Mouse (Mus musculus) regulatory T cell (primary cell): Measurements from ENCODE around the gene Mapkap1.

Experiments
- in situ Hi-C: fragments of 300-600 bp; cut with MboI, MseI; formaldehyde crosslinking; loops from one replicate; pipeline ENCODE4 v1.15.1; 2025; ENCODE audit warnings: high pct_unique_total_duplicates

The Mapkap1 gene

GRCm38 (mm10) chr2:34629758-34630157 lies 223.2 kb downstream of the Mapkap1 start:
- in situ Hi-C loops = loop anchor here (10.0 kb wide), 1 partner anchor 465 kb away; no protein-coding TSS in a partner anchor

GRCm38 (mm10) chr2:34630445-34630844 lies 223.9 kb downstream of the Mapkap1 start:
- in situ Hi-C loops = loop anchor here (10.0 kb wide), 1 partner anchor 466 kb away; no protein-coding TSS in a partner anchor

GRCm38 (mm10) chr2:34632051-34632450 lies 225.5 kb downstream of the Mapkap1 start:
- in situ Hi-C loops = loop anchor here (10.0 kb wide), 1 partner anchor 467 kb away; no protein-coding TSS in a partner anchor

GRCm38 (mm10) chr2:34635249-34636165 lies 228.9 kb downstream of the Mapkap1 start:
- in situ Hi-C loops = loop anchor here (10.0 kb wide), 1 partner anchor 471 kb away; no protein-coding TSS in a partner anchor

GRCm38 (mm10) chr2:34638955-34639650 lies 232.5 kb downstream of the Mapkap1 start:
- in situ Hi-C loops = loop anchor here (10.0 kb wide), 1 partner anchor 474 kb away; no protein-coding TSS in a partner anchor

GRCm38 (mm10) chr2:34639725-34640124 lies 233.2 kb downstream of the Mapkap1 start:
- in situ Hi-C loops = loop anchor here (5.0 to 10.0 kb wide), 2 partner anchors 475 to 667 kb away; no protein-coding TSS in a partner anchor

GRCm38 (mm10) chr2:34642351-34642750 lies 235.8 kb downstream of the Mapkap1 start:
- in situ Hi-C loops = loop anchor here (5.0 kb wide), 1 partner anchor 670 kb away; no protein-coding TSS in a partner anchor

- in situ Hi-C loops = loop anchor here (5.0 kb wide), 1 partner anchor 673 kb away; no protein-coding TSS in a partner anchor
Measured at GRCm38 (mm10) chr2:34644571-34645526, 238.3 kb downstream of the Mapkap1 start.

- in situ Hi-C loops = no loop called here
Measured at GRCm38 (mm10) chr2:34645851-34646540, 239.4 kb downstream of the Mapkap1 start.

GRCm38 (mm10) chr2:34646541-34646865 lies 239.9 kb downstream of the Mapkap1 start:
- in situ Hi-C loops = no loop called here

GRCm38 (mm10) chr2:34647410-34647809 lies 240.8 kb downstream of the Mapkap1 start:
- in situ Hi-C loops = no loop called here

- in situ Hi-C loops = no loop called here
Measured at GRCm38 (mm10) chr2:34667820-34668219, 261.2 kb downstream of the Mapkap1 start.

- in situ Hi-C loops = no loop called here
Measured at GRCm38 (mm10) chr2:34668440-34669191, 262.0 kb downstream of the Mapkap1 start.

GRCm38 (mm10) chr2:34669203-34669746 lies 262.7 kb downstream of the Mapkap1 start:
- in situ Hi-C loops = no loop called here

- in situ Hi-C loops = no loop called here
Measured at GRCm38 (mm10) chr2:34670470-34670869, 263.9 kb downstream of the Mapkap1 start.

GRCm38 (mm10) chr2:34671385-34672026 lies 264.9 kb downstream of the Mapkap1 start:
- in situ Hi-C loops = no loop called here

- in situ Hi-C loops = no loop called here
Measured at GRCm38 (mm10) chr2:34673846-34674245, 267.3 kb downstream of the Mapkap1 start.
